Mouse (Mus musculus) stomach, embryonic 16.5 days (tissue): ENCODE data around the gene Acvr1b. TPM values are rescaled to one million over a fixed set of nuclear protein-coding genes. Genes with fewer than 3 reads are reported as not detected.

Experiments
- ATAC-seq: fragments of 200-750 bp; cut with Nextera tagmentation; 2 replicates; pipeline ENCODE4 v1.8.0; 2017; ENCODE audit warnings: moderate number of reproducible peaks, moderate TSS enrichment; ENCODE audit not compliant: insufficient read depth, low FRiP score
- H3K27ac ChIP-seq: fragments of 300-500 bp; sonication (generic); 2 replicates; pipeline ENCODE4 v1.5.1; 2014; ENCODE audit warnings: low read length
- H3K27me3 ChIP-seq: fragments of 300-500 bp; sonication (generic); 2 replicates; pipeline ENCODE4 v1.6.1; 2014; ENCODE audit warnings: low read length, control low read depth, mixed read lengths; ENCODE audit not compliant: control insufficient read depth, insufficient read depth
- H3K36me3 ChIP-seq: fragments of 300-500 bp; sonication (generic); 2 replicates; pipeline ENCODE4 v1.6.1; 2014; ENCODE audit warnings: low read length; ENCODE audit not compliant: control insufficient read depth, insufficient read depth
- H3K4me1 ChIP-seq: fragments of 300-500 bp; sonication (generic); 2 replicates; pipeline ENCODE4 v1.6.1; 2014; ENCODE audit warnings: low read length, control low read depth, mixed read lengths; ENCODE audit not compliant: control insufficient read depth, insufficient read depth
- H3K4me2 ChIP-seq: fragments of 300-500 bp; sonication (generic); 2 replicates; pipeline ENCODE4 v1.6.1; 2014; ENCODE audit warnings: low read depth, low read length, mixed read lengths
- H3K4me3 ChIP-seq: fragments of 300-500 bp; sonication (generic); replicated peaks from 2 replicates; pipeline ENCODE4 v1.5.1; 2014; ENCODE audit warnings: mild to moderate bottlenecking, low read length
- H3K9ac ChIP-seq: fragments of 300-500 bp; sonication (generic); 2 replicates; pipeline ENCODE4 v1.6.1; 2014; ENCODE audit warnings: low read length
- H3K9me3 ChIP-seq: fragments of 300-500 bp; sonication (generic); replicated peaks from 2 replicates; pipeline ENCODE4 v1.6.1; 2016; ENCODE audit warnings: low read length, control low read depth; ENCODE audit not compliant: control insufficient read depth
- WGBS: fragments of 180-500 bp; shearing (Covaris S2); extraction: QIAGEN DNeasy Blood & Tissue Kit; methylation state at CpG from one replicate; pipeline ENCODE4 v1.1.7; 2014; 5-methylcytosine and 5-hydroxymethylcytosine counted together
- polyA plus RNA-seq: library from polyadenylated mRNA; unstranded; fragments of >200 nt; fragmentation: Nextera tagmentation; extraction: Ambion mirVana; gene quantifications from 2 replicates; pipeline ENCODE4 v1.2.1, GENCODE M21; 2015

Acvr1b gene
- polyA plus RNA-seq, 1 experiment from 2014 or later: 11.6 TPM

DNA sequence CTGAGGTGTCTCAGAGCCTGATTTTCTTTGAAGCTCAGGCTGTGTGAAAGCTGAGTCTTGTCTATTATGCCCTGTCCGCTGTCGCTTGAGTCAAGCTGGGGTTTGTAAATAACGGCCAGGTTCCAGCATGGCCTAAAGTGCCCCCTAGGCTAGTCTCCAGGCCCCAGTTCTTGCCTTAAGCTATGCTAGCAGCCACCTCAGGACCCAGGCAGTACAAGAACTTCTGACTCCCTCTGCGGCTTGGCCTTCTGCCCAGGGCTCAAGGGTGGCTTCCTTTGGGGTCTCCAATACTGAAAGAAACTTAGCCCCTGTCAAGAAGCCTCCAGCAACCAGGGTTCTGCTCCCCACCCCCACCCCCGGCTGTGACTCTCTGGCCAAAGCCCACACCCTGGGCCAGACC, 29.7 kb upstream of the Acvr1b start:
- H3K4me1 ChIP-seq: peaks cover 72% of the 10 kb centered on the region
- H3K4me2 ChIP-seq: peak overlapping the region; percentile 7; the same call in 1 of the 2 replicates
- WGBS: 78% methylated on average over 5 of the region's 5 CpGs

DNA sequence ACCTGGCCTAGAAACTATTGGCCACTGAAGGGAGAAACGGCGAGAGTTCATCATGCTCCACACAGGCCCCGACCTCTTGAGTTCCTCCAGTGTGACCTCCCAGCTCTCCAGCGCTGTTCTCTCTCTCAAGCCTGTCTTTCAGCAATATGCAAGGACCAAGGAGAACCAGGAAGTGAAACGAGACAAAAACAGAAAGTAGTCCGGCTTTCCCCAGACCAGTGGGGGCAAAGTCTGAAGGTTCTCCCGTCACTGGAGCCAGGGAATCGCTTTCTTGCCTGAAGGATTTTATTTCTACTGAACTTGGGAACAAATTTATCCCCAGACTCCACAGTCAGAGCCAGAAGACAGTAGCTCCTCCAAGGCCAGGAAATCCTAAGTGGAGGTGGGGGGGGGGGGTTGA, 29.1 kb upstream of the Acvr1b start:
- WGBS: 67% methylated on average over 8 of the region's 8 CpGs
- Histone ChIP-seq H3K36me3 (no peaks in the 10 kb centered on the region), H3K9ac (peak overlapping the region; percentile 57), H3K27ac (peak overlapping the region; percentile 84), H3K27me3 (no peaks in the 10 kb centered on the region), H3K4me2 (peak overlapping the region; percentile 47), H3K9me3 (no peaks in the 10 kb centered on the region), H3K4me1 (peaks cover 66% of the 10 kb centered on the region), H3K4me3 (peak overlapping the region; percentile 15; the same call in 1 of the 2 replicates)
- ATAC-seq: no peak

More for the DNA sequence above, 29.7 kb upstream of the Acvr1b start:
- H3K27ac ChIP-seq: peak overlapping the region; percentile 84
- H3K36me3 ChIP-seq: no peaks in the 10 kb centered on the region
- no peaks in the 10 kb centered on the region for H3K9me3 ChIP-seq
- H3K9ac ChIP-seq: no peak overlapping the region
- no peak overlapping the region for H3K4me3 ChIP-seq
- no peaks in the 10 kb centered on the region for H3K27me3 ChIP-seq
- no peak for ATAC-seq

DNA sequence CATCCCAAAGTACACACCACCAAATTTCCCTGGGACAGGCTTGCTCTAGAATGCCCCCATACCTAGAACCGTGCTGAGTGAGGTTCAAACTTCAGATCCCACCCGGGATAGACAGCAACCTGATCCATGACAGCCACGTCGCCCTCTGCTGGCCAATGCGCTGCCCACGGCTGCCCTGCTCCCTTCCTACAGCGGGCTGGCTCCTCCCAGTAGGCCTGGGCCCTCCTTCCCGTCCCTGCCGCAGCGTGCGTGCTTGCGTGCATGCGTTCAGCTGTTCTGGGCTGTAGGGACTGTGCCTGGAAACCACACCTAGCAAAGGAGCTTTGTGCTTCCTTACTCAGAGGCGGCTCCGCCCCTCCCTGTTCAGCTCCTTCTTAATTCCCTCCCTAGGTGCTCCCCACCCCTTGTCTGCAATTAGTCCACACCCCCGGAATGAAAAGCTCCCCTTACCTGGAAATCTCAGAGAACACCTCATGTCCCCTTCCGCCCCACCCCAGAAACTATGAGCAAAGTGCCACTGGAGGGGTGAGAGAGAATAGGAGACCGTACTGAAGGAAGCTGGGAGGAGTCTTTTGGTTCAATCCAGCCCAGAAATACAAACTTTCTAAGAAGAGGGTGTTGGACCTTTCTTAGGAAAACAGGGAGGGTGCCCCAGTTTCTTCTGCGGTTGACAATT, 28.3 kb upstream of the Acvr1b start:
- no peaks in the 10 kb centered on the region for H3K27me3 ChIP-seq
- peak overlapping the region; percentile 23; the same call in 1 of the 2 replicates for H3K4me3 ChIP-seq
- no peaks in the 10 kb centered on the region for H3K9me3 ChIP-seq
- WGBS: 5% methylated on average over 19 of the region's 19 CpGs
- H3K4me1 ChIP-seq: peaks cover 58% of the 10 kb centered on the region
- no peaks in the 10 kb centered on the region for H3K36me3 ChIP-seq
- H3K9ac ChIP-seq: peak overlapping the region; percentile 58
- ATAC-seq: peak; percentile 96
- H3K27ac ChIP-seq: peak overlapping the region; percentile 94
- H3K4me2 ChIP-seq: peak overlapping the region; percentile 47

DNA sequence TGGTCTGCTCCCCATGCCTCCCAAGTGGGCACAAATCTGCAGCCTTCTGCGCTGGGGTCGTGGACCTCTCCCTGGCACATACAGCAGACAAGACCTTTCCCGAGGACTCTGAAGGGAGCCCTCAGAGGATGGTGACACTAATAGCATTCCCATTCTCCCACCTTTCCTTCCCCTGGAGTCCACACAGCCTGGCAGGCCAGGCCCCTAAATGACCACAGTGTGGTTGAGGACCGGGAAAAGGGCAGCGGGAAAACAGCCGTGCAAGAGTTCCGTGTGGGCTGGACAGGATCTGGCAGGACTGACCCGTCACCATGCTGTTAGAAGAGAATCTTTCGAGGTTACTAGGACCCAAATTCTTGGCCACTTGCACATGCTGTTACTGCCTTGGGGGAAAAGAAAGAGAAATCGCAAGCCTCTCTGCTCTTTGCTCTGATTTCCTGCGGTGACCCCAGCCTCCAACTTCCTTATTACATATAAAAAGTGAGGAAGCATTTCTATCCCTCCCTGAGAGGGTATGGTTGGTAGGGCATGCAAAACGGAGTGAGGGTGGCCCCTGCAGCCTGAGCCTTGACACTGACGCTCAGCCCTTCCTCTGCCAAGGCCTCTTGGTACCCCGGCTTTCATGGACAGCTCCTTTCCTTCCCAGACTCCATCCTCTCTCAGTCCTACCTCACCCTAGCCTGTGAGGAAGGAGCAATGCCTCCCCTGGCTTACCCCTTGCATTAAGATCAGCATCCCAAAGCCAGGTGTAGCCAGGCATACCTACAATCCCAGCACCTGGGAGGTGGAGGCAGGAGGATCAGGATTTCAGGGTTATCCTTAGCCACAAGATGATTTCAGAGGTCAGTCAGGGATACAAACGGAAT, 27.5 kb upstream of the Acvr1b start:
- Histone ChIP-seq H3K9me3 (no peaks in the 10 kb centered on the region), H3K27me3 (no peaks in the 10 kb centered on the region), H3K36me3 (no peaks in the 10 kb centered on the region), H3K27ac (peak overlapping the region; percentile 94), H3K4me2 (peak overlapping the region; percentile 47), H3K9ac (peak overlapping the region; percentile 58), H3K4me1 (peaks cover 53% of the 10 kb centered on the region), H3K4me3 (no peak overlapping the region)
- 57% methylated on average over 15 of the region's 15 CpGs for WGBS
- no peak for ATAC-seq

DNA sequence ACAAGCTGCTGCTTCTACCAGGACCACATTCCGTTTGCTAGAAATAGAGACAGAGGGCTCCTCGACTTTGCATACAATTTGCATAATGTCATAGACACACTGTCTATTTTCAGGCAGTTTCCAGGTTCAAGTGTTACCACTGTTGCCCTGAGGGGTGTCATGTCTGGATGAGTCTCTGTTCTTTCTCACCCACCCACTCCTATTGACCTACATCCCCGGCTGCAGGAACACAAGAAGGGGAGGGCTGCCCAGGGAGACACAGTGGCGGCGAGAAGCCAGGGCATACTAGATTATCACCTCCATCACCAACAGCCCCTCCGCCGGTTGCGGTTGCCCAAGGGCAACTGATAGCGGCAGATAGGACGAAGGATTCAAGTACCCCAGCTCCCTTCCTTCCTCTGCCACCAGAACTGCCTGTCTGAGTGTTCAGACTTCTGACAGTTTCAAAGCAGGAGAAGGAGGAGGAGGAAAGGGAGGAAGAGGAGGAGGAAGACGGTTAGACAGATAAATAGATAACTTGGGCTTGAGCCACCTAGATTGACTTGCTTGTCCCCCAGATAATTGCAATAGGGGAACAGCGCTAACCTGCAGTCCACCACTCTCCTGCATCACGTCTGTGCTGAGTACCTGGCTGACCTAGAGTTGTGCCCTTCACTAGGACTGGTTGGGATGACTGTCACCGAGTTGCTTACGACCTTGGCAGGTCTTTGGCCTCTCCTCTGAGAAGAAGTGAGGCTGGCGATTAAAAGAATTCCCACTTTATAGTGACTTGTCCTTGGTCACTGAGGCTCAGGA, 26.6 kb upstream of the Acvr1b start:
- no peak overlapping the region for H3K4me2 ChIP-seq
- H3K36me3 ChIP-seq: no peaks in the 10 kb centered on the region
- no peak overlapping the region for H3K4me3 ChIP-seq
- no peaks in the 10 kb centered on the region for H3K27me3 ChIP-seq
- 65% methylated on average over 16 of the region's 16 CpGs for WGBS
- no peak for ATAC-seq
- H3K9ac ChIP-seq: peak overlapping the region; percentile 23; the same call in 1 of the 2 replicates
- no peaks in the 10 kb centered on the region for H3K9me3 ChIP-seq
- H3K4me1 ChIP-seq: peaks cover 53% of the 10 kb centered on the region
- H3K27ac ChIP-seq: peak overlapping the region; percentile 94; the same call in 1 of the 2 replicates

DNA sequence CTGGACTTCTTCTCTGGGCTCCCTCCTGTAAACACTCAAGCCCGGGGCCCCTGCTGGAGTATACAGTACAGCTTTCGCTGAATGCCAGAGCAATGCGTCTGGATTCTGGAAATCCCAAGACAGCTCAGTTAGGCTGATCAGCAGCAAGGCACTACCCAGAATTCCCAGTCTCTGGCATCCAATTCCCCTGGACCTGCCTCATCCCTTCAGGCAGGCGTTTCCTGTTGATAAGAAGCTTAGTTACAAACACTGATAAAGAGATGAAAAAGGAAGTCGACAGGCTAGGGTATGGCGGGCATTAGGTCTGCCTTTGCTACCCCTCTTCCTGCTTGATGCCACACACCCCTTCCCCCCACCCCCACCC, 26.0 kb upstream of the Acvr1b start:
- peak overlapping the region; percentile 31 for H3K27ac ChIP-seq
- no peak overlapping the region for H3K4me2 ChIP-seq
- no peak overlapping the region for H3K4me3 ChIP-seq
- WGBS: 16% methylated on average over 6 of the region's 6 CpGs
- H3K4me1 ChIP-seq: peaks cover 49% of the 10 kb centered on the region
- H3K36me3 ChIP-seq: no peaks in the 10 kb centered on the region
- H3K27me3 ChIP-seq: no peaks in the 10 kb centered on the region
- 0 out of 2 replicates have a peak overlapping the region, but pooled peaks have one; percentile 23 for H3K9ac ChIP-seq
- no peaks in the 10 kb centered on the region for H3K9me3 ChIP-seq
- no peak for ATAC-seq

DNA sequence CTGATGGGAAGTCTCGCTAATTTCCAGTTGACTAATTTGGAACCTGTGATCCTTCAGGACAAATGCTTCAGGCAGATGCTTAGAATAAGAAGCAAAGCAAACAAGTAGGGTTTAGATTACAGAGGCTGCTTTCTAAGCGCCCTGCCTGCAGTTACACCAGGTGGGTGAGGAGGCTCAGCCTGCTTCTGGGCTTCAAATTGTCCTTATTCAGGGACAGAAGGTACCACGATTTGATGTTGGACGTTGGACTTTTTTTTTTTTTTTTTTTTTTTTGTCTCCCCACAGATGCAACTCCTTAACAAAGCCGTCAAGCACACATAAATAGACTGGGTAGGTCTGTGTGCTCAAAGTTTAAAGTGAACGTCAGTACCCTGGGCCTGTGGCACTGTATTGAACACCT, 25.3 kb upstream of the Acvr1b start:
- WGBS: 50% methylated on average over 6 of the region's 6 CpGs
- no peaks in the 10 kb centered on the region for H3K27me3 ChIP-seq
- no peak for ATAC-seq
- peaks cover 42% of the 10 kb centered on the region for H3K4me1 ChIP-seq
- H3K27ac ChIP-seq: no peak overlapping the region
- H3K36me3 ChIP-seq: no peaks in the 10 kb centered on the region
- H3K4me3 ChIP-seq: no peak overlapping the region
- H3K9ac ChIP-seq: no peak overlapping the region
- no peaks in the 10 kb centered on the region for H3K9me3 ChIP-seq
- H3K4me2 ChIP-seq: no peak overlapping the region

DNA sequence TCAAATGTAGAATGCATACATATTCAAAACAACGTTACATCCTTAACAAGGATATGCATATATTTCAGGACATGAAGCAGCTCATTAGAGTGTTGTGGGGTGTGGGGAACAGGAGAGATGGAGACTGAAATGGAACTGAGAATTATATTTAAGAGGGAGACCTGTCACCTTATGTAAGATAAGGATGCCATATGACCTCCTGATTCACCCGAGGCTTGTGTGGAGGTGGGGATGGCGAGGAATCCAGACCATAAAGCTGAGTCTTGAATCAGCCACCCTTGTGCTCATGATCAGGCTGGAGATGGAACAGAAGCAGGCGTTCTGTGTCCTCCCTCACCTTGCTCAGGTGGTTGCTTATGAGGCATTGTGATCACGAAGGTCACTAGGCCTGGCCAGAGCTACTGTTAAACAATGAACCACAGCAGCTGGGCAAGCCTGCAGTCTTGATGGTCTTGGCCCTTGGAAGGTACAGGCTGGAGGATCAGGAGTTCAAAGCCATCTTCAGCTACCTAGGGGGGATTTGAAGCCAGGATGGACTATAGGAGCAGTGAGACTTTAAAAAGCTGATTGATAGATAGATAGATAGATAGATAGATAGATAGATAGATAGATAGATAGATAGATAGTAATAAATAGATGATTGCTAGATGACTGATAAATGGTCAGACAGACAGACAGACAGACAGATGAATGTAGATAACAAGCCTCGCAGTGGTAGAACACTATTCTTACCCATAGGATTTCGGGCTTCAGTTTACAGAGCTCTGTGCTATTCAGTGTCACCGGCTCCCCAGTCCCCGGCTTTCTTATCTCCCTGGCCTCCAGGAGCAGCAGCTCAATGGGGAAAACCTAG, 22.2 kb upstream of the Acvr1b start:
- Histone ChIP-seq H3K27ac (no peak overlapping the region), H3K4me2 (no peak overlapping the region), H3K9ac (no peak overlapping the region), H3K36me3 (no peaks in the 10 kb centered on the region), H3K27me3 (no peaks in the 10 kb centered on the region), H3K4me1 (peaks cover 20% of the 10 kb centered on the region), H3K9me3 (no peaks in the 10 kb centered on the region), H3K4me3 (no peak overlapping the region)
- ATAC-seq: no peak
- WGBS: 65% methylated on average over 9 of the region's 9 CpGs
